Mouse (Mus musculus): Measurements from ENCODE around the gene Cbl. TPM values are rescaled to one million over a fixed set of nuclear protein-coding genes. Genes with fewer than 3 reads are reported as not detected.
A peak's percentile ranks its signal among the peaks of the same experiment; 100 is the strongest.

The Cbl gene
- polyA plus RNA-seq, 1 experiment from 2014 or later: 26.2 TPM

DNA sequence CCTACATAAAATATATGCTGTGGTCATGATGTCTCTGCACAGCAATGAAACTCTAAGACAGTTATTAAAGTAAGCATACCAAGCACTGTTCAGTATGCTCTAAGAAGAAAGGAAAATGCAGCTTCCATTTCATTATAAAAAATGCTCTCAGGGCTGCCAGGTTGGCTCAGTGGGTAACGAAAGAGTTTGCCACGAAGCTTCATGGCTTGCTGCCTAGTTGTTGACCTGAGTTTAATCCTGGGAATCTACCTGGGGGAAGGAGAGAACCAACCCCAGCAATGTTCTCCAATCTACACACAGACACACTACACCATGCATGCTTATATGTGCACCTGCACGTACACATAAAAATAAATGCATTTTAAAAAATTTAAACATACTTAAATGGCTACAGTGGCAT, 34.7 kb downstream of the Cbl start:
- H3K36me3 ChIP-seq (replicated peaks): peaks cover 8% of the 10 kb centered on the region; the same call in 1 of the 2 replicates
- H3K4me2 ChIP-seq: no peak overlapping the region
- H3K4me1 ChIP-seq: no peaks in the 10 kb centered on the region
- no peaks in the 10 kb centered on the region for H3K9me3 ChIP-seq
- no peak for ATAC-seq (replicated peaks)
- no peaks in the 10 kb centered on the region for H3K27me3 ChIP-seq (replicated peaks)
- H3K9ac ChIP-seq: no peak overlapping the region
- H3K27ac ChIP-seq: no peak overlapping the region
- H3K4me3 ChIP-seq: no peak overlapping the region
- 85% methylated on average over 3 of the region's 3 CpGs for WGBS

DNA sequence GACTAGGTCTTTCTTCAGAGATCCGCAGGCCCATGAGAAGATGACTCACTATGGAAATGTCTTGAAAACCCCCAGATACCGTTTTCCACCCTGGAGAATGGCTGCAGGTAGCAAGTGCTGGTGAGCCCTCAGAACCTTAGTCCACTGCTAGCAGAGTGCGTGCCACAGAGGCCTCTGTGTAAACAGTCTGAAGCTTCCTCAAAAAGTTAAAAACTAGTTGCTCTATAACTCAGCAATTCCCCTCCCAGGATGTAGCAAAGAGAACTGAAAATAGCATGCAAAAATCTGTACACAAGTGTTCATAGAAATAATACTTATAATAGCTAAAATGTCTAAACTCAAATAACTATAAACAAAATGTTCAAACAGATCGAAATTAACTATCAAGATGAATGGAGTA, 37.5 kb downstream of the Cbl start:
- Histone ChIP-seq H3K4me2 (no peak overlapping the region), H3K27me3 (replicated peaks) (no peaks in the 10 kb centered on the region), H3K9ac (no peak overlapping the region), H3K9me3 (no peaks in the 10 kb centered on the region), H3K4me1 (no peaks in the 10 kb centered on the region), H3K36me3 (replicated peaks) (peaks cover 8% of the 10 kb centered on the region; the same call in 1 of the 2 replicates), H3K27ac (no peak overlapping the region), H3K4me3 (no peak overlapping the region)
- no peak for ATAC-seq (replicated peaks)
- 95% methylated on average over 4 of the region's 4 CpGs for WGBS

DNA sequence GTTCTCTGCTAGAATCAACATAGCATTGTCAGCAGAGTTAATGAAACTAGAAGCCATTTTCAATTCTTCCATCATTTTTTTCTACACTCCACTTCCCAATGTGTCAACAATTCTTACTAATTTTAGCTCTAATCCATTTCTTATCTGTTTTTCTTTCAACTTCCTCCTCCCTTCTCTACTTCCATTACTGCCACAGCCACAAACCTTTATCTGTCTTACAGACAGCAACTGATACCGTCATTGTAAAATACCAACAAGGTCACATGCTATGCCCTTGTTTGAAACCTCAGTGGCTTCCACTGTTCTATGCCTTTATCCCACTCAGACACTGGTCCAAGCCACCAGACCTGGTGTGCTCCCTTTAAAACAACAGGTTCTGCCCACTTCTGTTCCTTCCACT, 39.8 kb downstream of the Cbl start:
- no peak for ATAC-seq (replicated peaks)
- Histone ChIP-seq H3K4me2 (no peak overlapping the region), H3K4me3 (no peak overlapping the region), H3K27me3 (replicated peaks) (no peaks in the 10 kb centered on the region), H3K9me3 (no peaks in the 10 kb centered on the region), H3K36me3 (replicated peaks) (peaks cover 2% of the 10 kb centered on the region; the same call in 1 of the 2 replicates), H3K9ac (no peak overlapping the region), H3K4me1 (no peaks in the 10 kb centered on the region), H3K27ac (no peak overlapping the region)
- 95% methylated on average over 1 of the region's 1 CpGs for WGBS

DNA sequence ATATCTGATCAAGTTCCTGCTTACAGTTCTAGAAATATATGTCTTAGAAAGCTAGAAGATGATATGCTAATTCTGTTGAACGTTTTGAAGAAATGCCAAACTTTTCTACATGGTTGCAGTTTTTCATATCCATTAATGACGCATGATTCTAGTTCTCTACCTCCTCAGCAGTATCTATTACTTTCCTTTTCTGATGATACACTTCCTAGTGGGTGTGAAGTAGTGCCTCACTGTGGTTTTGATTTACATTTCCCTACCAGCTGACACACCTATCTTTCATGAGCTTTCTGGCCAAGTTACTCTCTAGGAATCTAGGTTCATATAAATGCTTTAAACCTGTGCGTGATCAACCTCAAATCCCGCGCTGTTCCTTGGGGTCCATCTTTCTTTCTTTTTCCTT, 41.1 kb downstream of the Cbl start:
- WGBS: 97% methylated on average over 5 of the region's 5 CpGs

DNA sequence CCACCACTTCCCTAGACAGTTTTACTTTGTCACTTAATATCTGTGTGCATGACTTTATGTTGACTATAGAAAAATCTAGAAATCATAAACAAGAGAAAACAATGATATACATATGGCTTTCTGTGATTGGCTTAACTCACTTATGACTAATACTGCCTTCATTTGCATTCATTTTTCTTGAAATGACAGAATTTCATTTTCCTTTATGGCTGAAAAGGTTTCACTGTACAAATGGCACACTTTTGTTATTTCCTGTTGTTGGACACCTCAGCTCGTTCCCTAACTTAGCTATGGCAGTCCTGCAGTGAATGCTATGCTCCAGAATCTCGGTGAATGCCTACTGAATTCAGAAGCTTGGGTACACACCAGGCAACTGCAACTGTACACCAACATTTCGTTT, 41.5 kb downstream of the Cbl start:
- H3K9me3 ChIP-seq: no peaks in the 10 kb centered on the region
- H3K27ac ChIP-seq: no peak overlapping the region
- no peak overlapping the region for H3K4me3 ChIP-seq
- WGBS: 87% methylated on average over 3 of the region's 3 CpGs
- no peak overlapping the region for H3K4me2 ChIP-seq
- H3K27me3 ChIP-seq (replicated peaks): no peaks in the 10 kb centered on the region
- no peak for ATAC-seq (replicated peaks)
- no peak overlapping the region for H3K9ac ChIP-seq
- 0 out of 2 replicates have a peak, but pooled peaks cover 2% of the 10 kb centered on the region for H3K36me3 ChIP-seq (replicated peaks)
- H3K4me1 ChIP-seq: peaks cover 9% of the 10 kb centered on the region

More for the DNA sequence above, 41.1 kb downstream of the Cbl start:
- H3K9me3 ChIP-seq: no peaks in the 10 kb centered on the region
- H3K27ac ChIP-seq: no peak overlapping the region
- H3K4me2 ChIP-seq: no peak overlapping the region
- H3K9ac ChIP-seq: no peak overlapping the region
- no peak overlapping the region for H3K4me3 ChIP-seq
- no peaks in the 10 kb centered on the region for H3K27me3 ChIP-seq (replicated peaks)
- H3K4me1 ChIP-seq: peaks cover 9% of the 10 kb centered on the region
- ATAC-seq (replicated peaks): no peak
- H3K36me3 ChIP-seq (replicated peaks): peaks cover 2% of the 10 kb centered on the region; the same call in 1 of the 2 replicates

DNA sequence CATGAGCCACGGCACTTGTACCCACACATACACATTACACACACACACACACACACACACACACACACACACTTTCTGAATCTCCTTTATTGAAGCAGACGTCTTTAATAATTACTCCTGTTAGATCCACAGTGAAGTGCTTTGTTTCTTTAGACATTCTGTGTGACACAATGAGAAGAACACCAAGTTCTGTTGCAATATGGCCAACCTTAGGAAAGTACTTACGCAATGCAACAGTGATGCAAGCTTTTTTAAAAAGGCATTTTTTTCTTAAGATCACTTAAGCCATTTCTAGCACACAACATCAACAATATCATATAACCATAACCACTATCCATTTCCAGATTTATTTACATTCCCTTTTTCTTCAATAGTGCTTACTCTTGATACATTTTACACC, 42.7 kb downstream of the Cbl start:
- Histone ChIP-seq H3K9ac (no peak overlapping the region), H3K27me3 (replicated peaks) (no peaks in the 10 kb centered on the region), H3K4me2 (no peak overlapping the region), H3K9me3 (no peaks in the 10 kb centered on the region), H3K4me3 (no peak overlapping the region), H3K27ac (no peak overlapping the region), H3K36me3 (replicated peaks) (0 out of 2 replicates have a peak, but pooled peaks cover 2% of the 10 kb centered on the region), H3K4me1 (peaks cover 9% of the 10 kb centered on the region)
- no peak for ATAC-seq (replicated peaks)
- 76% methylated on average over 3 of the region's 3 CpGs for WGBS

DNA sequence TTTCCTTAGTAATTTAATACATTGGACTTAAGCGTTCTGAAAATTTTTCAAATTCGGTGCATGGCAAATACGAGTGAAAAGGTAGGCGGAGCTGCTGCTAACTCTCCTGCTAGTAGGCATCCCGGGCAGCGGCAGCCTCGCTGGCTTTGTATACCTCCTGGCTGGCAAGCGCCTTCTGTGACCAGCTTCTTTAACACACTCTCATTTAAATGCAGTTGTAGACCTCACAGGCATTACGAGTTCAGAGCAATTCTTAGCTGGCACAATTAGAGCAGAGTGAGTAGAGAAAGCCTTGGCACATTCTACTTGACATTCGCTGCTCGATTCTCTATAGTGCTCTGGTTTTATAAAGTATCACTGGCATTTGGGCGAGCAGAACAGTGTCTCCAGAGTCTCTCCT, 45.6 kb downstream of the Cbl start:
- Histone ChIP-seq H3K27ac (0 out of 2 replicates have a peak overlapping the region, but pooled peaks have one; percentile 25), H3K27me3 (replicated peaks) (no peaks in the 10 kb centered on the region), H3K4me1 (peaks cover 9% of the 10 kb centered on the region), H3K4me2 (no peak overlapping the region), H3K9me3 (no peaks in the 10 kb centered on the region), H3K9ac (no peak overlapping the region), H3K4me3 (no peak overlapping the region), H3K36me3 (replicated peaks) (no peaks in the 10 kb centered on the region)
- no peak for ATAC-seq (replicated peaks)
- WGBS: 64% methylated on average over 12 of the region's 12 CpGs

DNA sequence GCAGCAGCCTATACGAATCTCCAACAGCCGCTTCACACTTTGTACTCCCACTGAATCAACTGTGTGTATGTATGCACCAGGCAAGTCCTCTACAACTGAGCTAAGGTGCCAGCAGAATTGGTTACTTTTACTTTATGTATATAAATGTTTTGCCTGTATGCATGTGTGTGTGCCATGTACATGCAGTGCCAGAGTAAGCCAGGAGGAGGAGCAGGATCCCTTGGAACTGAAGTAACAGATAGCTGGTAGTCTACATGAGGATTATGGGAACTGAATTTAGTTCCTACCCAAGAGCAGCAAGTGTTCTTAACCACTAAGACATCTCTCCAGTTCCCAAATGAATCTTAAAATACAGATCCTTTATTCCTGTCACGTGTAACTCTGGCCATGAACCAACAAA, 51.6 kb downstream of the Cbl start:
- Histone ChIP-seq H3K9me3 (no peaks in the 10 kb centered on the region), H3K4me3 (no peak overlapping the region), H3K4me2 (no peak overlapping the region), H3K36me3 (replicated peaks) (no peaks in the 10 kb centered on the region), H3K4me1 (no peaks in the 10 kb centered on the region), H3K27me3 (replicated peaks) (no peaks in the 10 kb centered on the region), H3K9ac (no peak overlapping the region), H3K27ac (no peak overlapping the region)
- ATAC-seq (replicated peaks): no peak
- WGBS: 97% methylated on average over 3 of the region's 3 CpGs

DNA sequence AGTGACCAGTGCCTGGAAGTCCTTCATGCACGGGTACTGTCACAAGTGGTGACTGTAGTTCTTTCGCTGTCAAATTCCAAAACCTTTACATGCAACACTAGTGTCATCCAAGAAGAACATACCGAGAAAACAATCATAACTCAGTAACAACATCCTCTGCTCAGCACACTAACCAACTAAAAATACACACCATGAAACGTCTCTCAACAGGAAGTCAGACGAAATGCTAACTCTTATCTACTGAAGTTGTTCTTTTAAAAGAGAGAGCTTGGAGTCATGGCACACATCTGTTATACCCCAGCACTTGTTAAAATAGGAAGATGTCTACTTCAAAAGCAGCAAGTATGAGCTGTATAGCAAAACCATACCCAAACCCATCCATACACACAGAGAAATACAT, 52.3 kb downstream of the Cbl start:
- Histone ChIP-seq H3K4me1 (no peaks in the 10 kb centered on the region), H3K9ac (no peak overlapping the region), H3K4me3 (no peak overlapping the region), H3K27ac (no peak overlapping the region), H3K9me3 (no peaks in the 10 kb centered on the region), H3K4me2 (no peak overlapping the region), H3K36me3 (replicated peaks) (no peaks in the 10 kb centered on the region), H3K27me3 (replicated peaks) (no peaks in the 10 kb centered on the region)
- 95% methylated on average over 5 of the region's 5 CpGs for WGBS
- ATAC-seq (replicated peaks): no peak

DNA sequence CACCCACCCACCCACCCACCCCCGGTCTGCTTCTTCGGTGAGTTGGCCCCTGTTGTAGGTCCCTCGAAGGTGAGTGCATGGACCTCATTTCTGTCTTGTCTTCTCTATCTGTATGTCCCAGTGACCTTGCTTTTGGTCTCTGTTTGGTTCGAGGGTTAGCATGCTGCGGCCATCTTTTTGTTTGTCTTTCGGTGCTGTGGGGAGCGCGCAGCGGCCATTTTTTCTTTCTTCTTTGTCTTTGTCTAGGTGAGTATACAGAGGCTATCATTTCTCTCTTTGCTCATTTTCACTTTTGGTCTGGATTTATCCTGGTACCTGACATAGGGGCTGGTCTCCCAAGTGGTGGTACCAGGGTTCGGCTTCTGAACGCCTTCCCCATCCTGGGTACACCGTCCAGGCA, 55.0 kb downstream of the Cbl start:
- Histone ChIP-seq H3K27ac (no peak overlapping the region), H3K4me3 (no peak overlapping the region), H3K36me3 (replicated peaks) (no peaks in the 10 kb centered on the region), H3K9ac (no peak overlapping the region), H3K4me2 (no peak overlapping the region), H3K4me1 (no peaks in the 10 kb centered on the region), H3K27me3 (replicated peaks) (no peaks in the 10 kb centered on the region), H3K9me3 (no peaks in the 10 kb centered on the region)
- WGBS: 99% methylated on average over 12 of the region's 12 CpGs
- no peak for ATAC-seq (replicated peaks)

DNA sequence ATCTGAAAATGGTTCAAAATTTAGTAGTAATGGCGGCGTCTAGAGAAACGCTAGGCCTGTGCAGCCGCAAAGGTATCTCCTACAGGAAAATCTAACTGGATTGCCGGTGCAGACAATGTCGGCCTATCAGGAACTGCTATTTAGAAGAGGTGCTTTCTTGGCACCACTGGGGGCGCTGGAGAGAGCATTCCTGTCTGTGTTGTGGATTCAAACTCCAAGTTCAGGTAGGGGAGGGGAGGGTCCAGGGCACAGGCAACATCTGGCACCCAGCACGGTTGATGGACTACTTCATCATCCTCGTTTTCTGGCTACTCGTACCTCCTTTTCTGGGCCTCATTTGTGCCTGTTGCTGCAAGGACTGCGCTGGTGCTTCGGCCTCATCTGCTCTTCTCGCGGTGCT, 55.5 kb downstream of the Cbl start:
- Histone ChIP-seq H3K9ac (no peak overlapping the region), H3K27me3 (replicated peaks) (no peaks in the 10 kb centered on the region), H3K4me1 (no peaks in the 10 kb centered on the region), H3K36me3 (replicated peaks) (no peaks in the 10 kb centered on the region), H3K4me3 (no peak overlapping the region), H3K9me3 (no peaks in the 10 kb centered on the region), H3K27ac (no peak overlapping the region), H3K4me2 (no peak overlapping the region)
- no peak for ATAC-seq (replicated peaks)
- WGBS: 88% methylated on average over 14 of the region's 14 CpGs

DNA sequence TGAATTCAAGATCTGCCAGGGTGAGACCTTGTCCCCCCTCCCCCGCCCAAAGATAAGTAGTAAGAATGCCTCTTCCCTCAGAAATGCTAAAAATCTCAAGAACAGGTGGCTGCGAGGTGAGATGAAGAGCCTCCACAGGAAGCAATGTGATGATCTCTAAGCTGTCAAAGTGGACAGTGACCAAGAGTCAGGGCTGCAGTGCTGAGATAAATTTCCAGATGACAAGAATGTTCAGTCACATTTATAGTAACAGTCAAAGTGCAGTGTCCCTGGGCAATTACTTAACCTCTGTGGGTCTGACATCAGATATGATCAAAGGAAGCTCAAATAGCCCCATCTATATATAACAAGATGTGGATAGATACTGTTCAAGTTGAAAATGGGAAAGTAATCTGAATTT, 56.4 kb downstream of the Cbl start:
- Histone ChIP-seq H3K4me2 (no peak overlapping the region), H3K36me3 (replicated peaks) (no peaks in the 10 kb centered on the region; the same call in 1 of the 2 replicates), H3K4me1 (no peaks in the 10 kb centered on the region), H3K27me3 (replicated peaks) (no peaks in the 10 kb centered on the region), H3K9me3 (no peaks in the 10 kb centered on the region), H3K27ac (no peak overlapping the region), H3K9ac (no peak overlapping the region), H3K4me3 (no peak overlapping the region)
- 86% methylated on average over 2 of the region's 2 CpGs for WGBS
- no peak for ATAC-seq (replicated peaks)

DNA sequence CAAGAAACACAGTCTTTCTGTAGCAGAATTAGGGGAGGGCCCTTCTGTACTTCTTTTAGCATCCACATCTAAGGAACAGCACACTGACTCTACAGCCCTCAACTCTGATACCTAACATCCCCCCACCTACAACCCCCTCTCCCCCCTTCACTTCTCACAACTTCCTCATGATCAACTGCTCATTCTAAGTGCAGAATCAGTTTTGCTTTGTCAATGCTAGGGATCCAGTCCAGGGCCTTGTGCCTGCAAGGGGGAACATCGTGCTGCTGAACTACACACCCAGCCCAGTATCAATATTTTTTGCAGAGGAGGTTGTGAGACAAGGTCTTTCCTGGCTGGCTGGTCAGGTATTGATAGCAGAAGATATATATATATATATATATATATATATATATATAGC, 57.9 kb downstream of the Cbl start:
- 100% methylated on average over 1 of the region's 1 CpGs for WGBS
- no peak overlapping the region for H3K9ac ChIP-seq

More for the DNA sequence above, 57.9 kb downstream of the Cbl start:
- Histone ChIP-seq H3K4me2 (no peak overlapping the region), H3K9me3 (no peaks in the 10 kb centered on the region), H3K36me3 (replicated peaks) (peaks cover under 1% of the 10 kb centered on the region), H3K4me1 (no peaks in the 10 kb centered on the region), H3K27me3 (replicated peaks) (no peaks in the 10 kb centered on the region), H3K4me3 (no peak overlapping the region), H3K27ac (no peak overlapping the region)
- no peak for ATAC-seq (replicated peaks)

Data from midbrain, embryonic 15.5 days (tissue).